Mouse (Mus musculus) megakaryocyte, embryonic 14.5 days (primary cell): Measurements from ENCODE around the gene Hecw1.

Experiments used
- FLI1 ChIP-seq: IDR thresholded peaks from 2 replicates; pipeline ENCODE4 v1.6.1; 2012; ENCODE audit warnings: low read length, inconsistent platforms, mixed read lengths
- GATA1 ChIP-seq: IDR thresholded peaks from 3 replicates; pipeline ENCODE4 v1.6.1; 2012; ENCODE audit warnings: mixed read lengths, low read length, inconsistent platforms, borderline replicate concordance

GRCm38 (mm10) chr13:14496954-14497353 lies 26.1 kb downstream of the Hecw1 start:
- TF ChIP-seq GATA1, result no peak
- TF ChIP-seq FLI1, result no peak
